Mouse (Mus musculus) natural killer cell, adult 2 months (primary cell): ENCODE results near the gene Bicra.
A peak's percentile ranks its signal among the peaks of the same experiment; 100 is the strongest.

Source experiments
- DNase-seq, 2 experiments: peaks; one replicate each; pipeline ENCODE4 v3.0.0; 2022; ENCODE audit warnings: low spot score in 2 of 2

Bicra gene

DNA sequence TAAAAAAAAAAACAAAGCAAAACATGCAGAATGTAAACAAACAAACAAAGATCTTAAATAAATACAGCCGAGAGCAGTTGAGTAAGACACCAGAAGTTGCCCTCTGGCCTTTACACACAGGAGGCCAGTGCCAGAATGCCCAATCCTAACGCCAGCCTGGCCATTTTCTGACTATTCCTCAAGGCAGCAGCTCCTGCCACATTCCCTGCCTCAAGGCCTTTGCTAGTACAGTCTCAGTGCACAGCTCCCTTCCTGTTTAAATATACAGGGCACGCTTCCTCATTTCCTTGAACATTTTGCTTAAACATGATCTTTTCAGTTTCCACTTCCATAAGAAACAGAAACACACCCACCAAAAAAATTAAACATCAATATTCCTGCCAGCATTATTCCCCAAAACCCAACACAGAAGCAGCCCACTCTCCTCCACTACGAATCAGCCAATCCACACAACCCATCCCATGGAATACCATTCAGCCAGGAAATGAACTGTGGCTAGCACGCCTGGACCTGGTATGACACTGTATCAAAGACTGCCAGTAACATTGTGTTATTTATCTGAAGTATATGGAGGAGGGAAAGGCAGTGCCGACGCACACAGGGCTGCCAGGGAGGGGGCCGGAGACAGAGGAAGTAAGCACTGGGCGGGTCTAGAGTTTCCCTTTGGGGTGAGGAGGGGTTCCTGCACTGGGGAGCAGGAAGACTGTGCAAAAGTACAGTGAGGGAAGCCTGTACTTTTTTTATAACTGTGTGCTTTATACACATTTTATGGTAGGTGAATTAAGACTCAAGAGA lies 29.5 kb downstream of the Bicra start:
- peak in 1 of 2 experiments; percentile 42 for DNase-seq

GRCm38 (mm10) chr7:16015384-16015783 lies 32.3 kb downstream of the Bicra start:
- no peak for DNase-seq

DNA sequence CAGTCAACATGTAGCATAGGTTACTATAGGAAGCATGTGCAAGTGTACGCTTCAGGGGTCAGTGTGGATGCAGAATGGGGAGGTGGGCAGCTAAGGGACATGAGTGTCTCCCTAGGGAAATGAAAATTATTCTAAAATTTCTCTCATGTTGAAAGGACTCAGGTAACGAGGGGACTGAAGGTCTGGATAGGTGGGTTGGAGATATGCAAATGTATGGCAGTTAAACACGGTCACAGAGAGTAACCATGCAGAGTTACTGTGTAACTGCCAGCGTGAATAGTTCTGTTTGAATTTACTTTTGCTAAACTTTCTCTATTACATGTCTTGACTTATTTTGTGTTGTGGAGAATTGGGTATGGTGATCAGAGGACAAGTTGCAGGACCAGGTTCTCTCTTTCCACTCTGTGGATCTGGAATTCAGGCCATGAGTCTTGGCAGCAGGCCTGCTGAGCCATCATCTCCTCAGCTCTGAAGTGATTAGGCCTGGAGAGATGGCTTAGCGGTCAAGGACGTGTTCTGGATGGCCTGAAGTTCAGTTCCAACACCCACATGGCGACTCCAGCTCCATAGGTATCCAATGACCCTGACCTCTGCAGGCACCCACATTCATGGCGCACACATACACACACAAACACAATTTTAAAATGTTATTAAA lies 33.1 kb downstream of the Bicra start:
- no peak for DNase-seq

- DNase-seq, result no peak
Measured at GRCm38 (mm10) chr7:16013722-16014275, 33.9 kb downstream of the Bicra start.

GRCm38 (mm10) chr7:16012576-16013263 lies 35.0 kb downstream of the Bicra start:
- peak; percentile 35 to 51 for DNase-seq

DNA sequence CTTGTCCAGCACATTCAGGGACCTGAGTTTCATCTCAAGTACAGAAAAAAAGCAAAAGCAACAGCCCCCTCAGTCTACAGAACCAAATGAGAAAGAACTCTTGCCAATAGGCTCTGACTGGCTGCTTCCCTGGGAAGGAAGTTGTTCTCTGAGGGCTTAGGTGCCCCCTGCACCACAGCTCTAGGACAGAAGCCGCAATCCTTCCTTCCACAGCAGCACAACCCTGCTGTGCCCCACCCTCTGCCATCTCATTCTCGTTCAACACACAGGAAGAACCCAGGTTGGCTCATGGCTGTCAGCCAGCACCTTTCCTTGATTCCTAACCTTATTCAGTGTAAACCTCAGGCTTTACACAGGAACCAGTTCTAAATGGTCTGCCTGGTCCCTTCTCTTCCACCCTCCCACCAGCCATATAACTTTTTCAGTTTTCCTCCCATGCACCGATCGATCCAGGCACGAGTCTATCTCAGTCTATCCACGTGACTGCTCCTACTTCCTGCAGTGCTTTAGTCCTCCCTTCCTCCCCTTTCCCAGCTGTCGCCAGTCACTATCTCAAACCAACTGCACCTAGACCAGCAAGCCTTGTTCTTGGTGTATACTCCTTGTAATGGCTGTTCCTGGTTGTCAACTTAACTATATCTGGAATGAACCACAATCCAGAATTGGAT lies 36.2 kb downstream of the Bicra start:
- no peak for DNase-seq

- no peak for DNase-seq
Measured at GRCm38 (mm10) chr7:16010649-16011048, 37.1 kb downstream of the Bicra start.

GRCm38 (mm10) chr7:16009636-16010035 lies 38.1 kb downstream of the Bicra start:
- no peak for DNase-seq

DNA sequence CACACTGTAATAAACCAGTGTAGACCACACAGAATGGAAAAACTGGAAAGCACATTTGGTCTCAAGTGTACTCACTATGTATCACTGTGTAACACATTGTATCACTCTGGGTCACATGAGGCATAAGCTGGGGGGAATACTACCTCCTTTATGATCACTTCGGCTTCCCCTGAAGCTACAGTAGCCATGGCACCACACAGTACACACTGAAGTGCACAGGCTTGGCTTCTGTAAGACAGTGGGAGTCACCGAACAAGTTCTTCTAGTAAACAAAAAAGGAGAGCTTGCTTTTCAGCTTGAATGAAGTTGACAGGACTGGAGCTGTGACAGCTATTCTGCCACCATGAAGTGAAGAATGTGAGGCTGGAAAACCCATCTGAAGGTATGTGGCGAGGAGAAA lies 42.7 kb downstream of the Bicra start:
- peak; percentile 21 to 29 for DNase-seq

- no peak for DNase-seq
Measured at GRCm38 (mm10) chr7:16004177-16004856, 43.4 kb downstream of the Bicra start.

- no peak for DNase-seq
Measured at GRCm38 (mm10) chr7:16003032-16003431, 44.7 kb downstream of the Bicra start.

GRCm38 (mm10) chr7:16002171-16002570 lies 45.5 kb downstream of the Bicra start:
- no peak for DNase-seq

GRCm38 (mm10) chr7:16001691-16002090 lies 46.0 kb downstream of the Bicra start:
- DNase-seq, result peak; percentile 23 to 25

DNA sequence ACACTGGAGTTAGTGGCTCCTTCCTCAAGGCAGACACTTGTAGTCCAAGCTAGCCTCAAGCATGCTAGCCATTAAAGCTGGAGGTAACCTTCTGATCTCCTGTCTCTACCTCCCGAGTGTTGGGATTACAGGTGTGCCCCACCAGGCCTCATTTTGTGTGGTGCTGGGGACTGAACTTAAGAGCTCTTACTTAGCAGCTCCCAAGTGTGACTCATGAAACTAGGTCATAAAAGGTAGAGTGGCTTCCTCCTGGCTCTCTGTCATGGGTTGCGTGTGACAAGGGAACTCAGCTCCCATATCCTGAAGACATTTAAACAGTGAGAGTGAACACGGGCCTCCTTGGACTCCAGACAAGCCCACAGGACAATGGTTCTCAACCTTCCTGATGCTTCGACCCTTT lies 53.9 kb downstream of the Bicra start:
- no peak for DNase-seq

- DNase-seq, result no peak
Measured at GRCm38 (mm10) chr7:15993152-15993551, 54.6 kb downstream of the Bicra start.

DNA sequence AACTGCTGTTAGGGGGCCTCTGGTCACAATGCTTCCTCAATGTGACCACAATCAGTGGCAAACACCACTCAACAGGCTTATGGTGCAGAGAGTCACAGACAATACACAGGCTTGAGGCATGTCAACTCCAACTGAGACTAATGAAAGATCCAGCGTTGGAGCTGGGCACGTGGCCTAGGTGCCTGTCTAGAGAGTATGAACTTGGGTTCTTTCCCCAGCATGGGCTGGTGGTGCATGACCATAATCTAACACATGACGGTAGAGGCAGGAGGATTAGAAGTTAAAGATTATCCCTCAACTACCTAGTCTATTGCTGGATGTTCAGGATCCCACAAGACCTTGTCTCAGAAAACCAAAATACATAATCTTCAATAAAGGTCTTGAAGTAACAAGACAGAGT lies 56.0 kb downstream of the Bicra start:
- DNase-seq, result no peak

- DNase-seq, result no peak
Measured at GRCm38 (mm10) chr7:15987661-15988356, 59.9 kb downstream of the Bicra start.

DNA sequence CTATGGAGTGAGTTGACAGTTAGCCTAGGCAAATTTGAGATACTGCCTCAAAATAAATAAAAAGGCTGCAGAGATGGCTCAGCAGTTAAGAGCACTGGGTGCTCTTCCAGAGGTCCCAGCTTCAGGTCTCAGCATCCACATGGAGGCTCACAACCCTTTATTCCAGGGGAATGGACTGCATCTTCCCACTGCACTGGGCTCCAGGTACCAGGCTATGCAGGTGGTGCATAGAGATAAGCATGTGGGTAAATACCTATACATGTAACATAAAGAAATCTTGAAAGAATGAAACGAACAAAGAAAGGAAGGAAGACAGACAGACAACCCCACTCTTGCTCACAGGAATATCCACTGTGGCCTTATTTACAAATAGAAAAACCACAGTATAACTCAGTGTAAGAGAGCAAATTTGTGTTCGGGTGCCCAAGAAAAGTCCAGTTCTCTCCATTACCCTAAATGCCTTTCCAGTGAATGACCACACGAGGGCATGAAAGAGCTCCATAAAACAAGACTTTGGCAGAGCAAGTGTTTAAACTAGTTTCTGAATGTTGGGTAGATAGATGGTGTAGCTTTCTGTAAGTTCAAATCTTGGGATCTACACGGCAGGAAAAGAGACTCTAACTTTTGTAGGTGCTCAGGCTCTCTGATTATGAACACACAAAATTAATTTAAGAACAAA lies 64.9 kb downstream of the Bicra start:
- DNase-seq, result peak; percentile 25 to 44

GRCm38 (mm10) chr7:15981538-15981937 lies 66.2 kb downstream of the Bicra start:
- no peak for DNase-seq

DNA sequence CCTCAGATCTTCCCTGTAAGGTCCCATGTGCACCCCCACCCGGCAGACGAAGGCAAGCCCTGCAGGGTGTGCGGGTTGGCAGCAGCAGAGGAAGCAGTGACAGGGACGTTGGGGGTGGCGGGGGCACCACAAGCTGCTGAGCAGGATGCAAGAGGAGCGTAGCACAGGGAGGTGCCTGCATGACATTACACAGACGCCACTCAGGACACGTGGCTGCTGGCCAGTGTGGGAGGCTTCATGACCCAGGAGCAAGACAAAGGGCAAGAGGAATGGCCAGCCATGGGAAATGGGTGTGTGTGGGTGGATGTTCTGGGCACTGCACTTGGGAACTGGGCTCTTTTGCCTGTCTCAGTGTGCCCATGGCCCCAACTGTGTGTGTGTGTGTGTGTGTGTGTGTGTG lies 67.5 kb downstream of the Bicra start:
- DNase-seq, result no peak
